In genomic region chr7:6358937-6359590, GRCm38 (mm10) we compare ENCODE assay signal across 10 mouse cellular contexts. TPM values are rescaled to one million over a fixed set of nuclear protein-coding genes. Genes with fewer than 3 reads are reported as not detected.
DNase-seq lines count a peak whose midpoint lies in the region; ATAC-seq and TF ChIP-seq lines count a peak whose summit lies in the region.
"Had no signal": no experiment of that assay in that cellular context is flagged by ENCODE, and none has a peak within 500 bp of the region (broad histone marks: within the 10 kb centered on the region; RNA-seq: fewer than 3 reads in every experiment).

No protein-coding gene starts in this region.

- ATAC-seq in intestine, embryonic 14.5 days (replicated peaks; ENCODE audit: low FRiP score, low TSS enrichment, low read depth): no peak
- no peak for ATAC-seq in intestine, embryonic 15.5 days
- no peak for ATAC-seq in midbrain, embryonic 16.5 days
- ATAC-seq in frontal cortex, adult (ENCODE audit: low TSS enrichment): no peak

- H3K79me2 ChIP-seq in C2C12 (ENCODE audit: control insufficient read depth, insufficient read depth): no peaks in the 10 kb centered on the region

- 55% methylated on average over 10 of the region's 10 CpGs for WGBS in intestine, embryonic 14.5 days
- WGBS in intestine, embryonic 15.5 days: 50% methylated on average over 10 of the region's 10 CpGs
- WGBS in midbrain, embryonic 16.5 days: 47% methylated on average over 10 of the region's 10 CpGs

- no peaks in the 10 kb centered on the region for H3K9me3 ChIP-seq in intestine, embryonic 14.5 days (ENCODE audit: control insufficient read depth, low read length)
- H3K9me3 ChIP-seq in intestine, embryonic 15.5 days: no peaks in the 10 kb centered on the region
- H3K9me3 ChIP-seq in midbrain, embryonic 16.5 days (replicated peaks; ENCODE audit: control insufficient read depth, low read length, poor library complexity, severe bottlenecking): no peaks in the 10 kb centered on the region
- H3K9me3 ChIP-seq: embryonic facial prominence, embryonic 12.5 days had no signal

- TF ChIP-seq CTCF in C2C12 (IDR thresholded peaks at IDR 0.05; ENCODE audit: control insufficient read depth, insufficient read depth, insufficient read length): peak; percentile 10

- intact Hi-C loops in left cerebral cortex, postnatal 4 days (cut with DNase I): no loop called here

- H3K79me3 ChIP-seq in C2C12 (ENCODE audit: low read depth): no peaks in the 10 kb centered on the region

- DNase-seq in intestine, embryonic 14.5 days (ENCODE audit: low spot score): peak; percentile 59
- DNase-seq in ZHBTc4 (ENCODE audit: low read depth, low spot score): peak; percentile 62
- DNase-seq in heart, adult 8-10 months (ENCODE audit: low spot score): peak; percentile 50
- no peak for DNase-seq in left cerebral cortex, postnatal 4 days

- peaks cover 4% of the 10 kb centered on the region; the same call in 1 of the 2 replicates for H3K4me1 ChIP-seq in intestine, embryonic 14.5 days (replicated peaks; ENCODE audit: control insufficient read depth, insufficient read depth, low read length)
- 0 out of 2 replicates have a peak, but pooled peaks cover 5% of the 10 kb centered on the region for H3K4me1 ChIP-seq in intestine, embryonic 15.5 days (replicated peaks)
- peaks cover 14% of the 10 kb centered on the region for H3K4me1 ChIP-seq in midbrain, embryonic 16.5 days (ENCODE audit: control insufficient read depth, insufficient read depth, low read length)

- peaks cover 2% of the 10 kb centered on the region; the same call in 1 of the 2 replicates for H3K36me3 ChIP-seq in intestine, embryonic 14.5 days (ENCODE audit: control insufficient read depth, insufficient read depth, low read length)
- no peaks in the 10 kb centered on the region for H3K36me3 ChIP-seq in intestine, embryonic 15.5 days
- no peaks in the 10 kb centered on the region for H3K36me3 ChIP-seq in C2C12 (ENCODE audit: control insufficient read depth, insufficient read depth)
- H3K36me3 ChIP-seq in midbrain, embryonic 16.5 days (ENCODE audit: control insufficient read depth, insufficient read depth, low read length): peaks cover 6% of the 10 kb centered on the region
- H3K36me3 ChIP-seq: embryonic facial prominence, embryonic 12.5 days had no signal

- H3K4me3 ChIP-seq in intestine, embryonic 14.5 days (ENCODE audit: low read depth, low read length): no peak overlapping the region
- no peak overlapping the region for H3K4me3 ChIP-seq in intestine, embryonic 15.5 days (replicated peaks)
- H3K4me3 ChIP-seq in C2C12 (ENCODE audit: insufficient read depth, poor library complexity, severe bottlenecking): no peak overlapping the region
- no peak overlapping the region for H3K4me3 ChIP-seq in midbrain, embryonic 16.5 days (ENCODE audit: low read depth, low read length)
- H3K4me3 ChIP-seq: embryonic facial prominence, embryonic 12.5 days had no signal

- H3ac ChIP-seq in C2C12 (ENCODE audit: control insufficient read depth, insufficient read length, low read depth): no peak overlapping the region

- H3K4me2 ChIP-seq in intestine, embryonic 14.5 days (ENCODE audit: low read length): no peak overlapping the region
- H3K4me2 ChIP-seq in intestine, embryonic 15.5 days (replicated peaks): no peak overlapping the region
- H3K4me2 ChIP-seq in midbrain, embryonic 16.5 days (ENCODE audit: low read length): no peak overlapping the region
- H3K4me2 ChIP-seq: embryonic facial prominence, embryonic 12.5 days had no signal

- no peak overlapping the region for H3K9ac ChIP-seq in intestine, embryonic 14.5 days (ENCODE audit: low read length)
- H3K9ac ChIP-seq in intestine, embryonic 15.5 days: no peak overlapping the region
- no peak overlapping the region for H3K9ac ChIP-seq in midbrain, embryonic 16.5 days (ENCODE audit: low read depth, low read length)
- H3K9ac ChIP-seq: embryonic facial prominence, embryonic 12.5 days had no signal

- H3K27ac ChIP-seq in intestine, embryonic 14.5 days (ENCODE audit: low read depth): no peak overlapping the region
- no peak overlapping the region for H3K27ac ChIP-seq in intestine, embryonic 15.5 days
- 0 out of 2 replicates have a peak overlapping the region, but pooled peaks have one; percentile 4 for H3K27ac ChIP-seq in midbrain, embryonic 16.5 days (ENCODE audit: low read length)
- H3K27ac ChIP-seq: embryonic facial prominence, embryonic 12.5 days had no signal

- H3K27me3 ChIP-seq in intestine, embryonic 14.5 days (replicated peaks; ENCODE audit: control insufficient read depth, insufficient read depth, low read length): no peaks in the 10 kb centered on the region
- H3K27me3 ChIP-seq in intestine, embryonic 15.5 days (replicated peaks): no peaks in the 10 kb centered on the region
- H3K27me3 ChIP-seq in C2C12 (ENCODE audit: control insufficient read depth, insufficient read depth, insufficient read length): peaks cover 3% of the 10 kb centered on the region
- H3K27me3 ChIP-seq in midbrain, embryonic 16.5 days (ENCODE audit: control insufficient read depth, insufficient read depth, low read depth, low read length): no peaks in the 10 kb centered on the region
- H3K27me3 ChIP-seq: embryonic facial prominence, embryonic 12.5 days had no signal

TF ChIP-seq in C2C12, 6 proteins besides CTCF, POLR2A, EP300 and RAD21:
- no peak for TF ChIP-seq MYOG (IDR thresholded peaks at IDR 0.05; ENCODE audit: control insufficient read depth, extremely low read depth, insufficient read length)
- no peak for TF ChIP-seq MYOD1 (IDR thresholded peaks at IDR 0.05; ENCODE audit: control insufficient read depth, insufficient read length, low read depth)
- no peak for TF ChIP-seq CEBPB (IDR thresholded peaks at IDR 0.05; ENCODE audit: low read depth)
- no peak for TF ChIP-seq MAX (IDR thresholded peaks at IDR 0.05)
- no peak for TF ChIP-seq FOSL1 (IDR thresholded peaks at IDR 0.05; ENCODE audit: insufficient read depth, low read length, poor library complexity, severe bottlenecking)
- TF ChIP-seq USF1 (IDR thresholded peaks at IDR 0.05; ENCODE audit: low read depth): no peak

RNA-seq across cellular contexts. Expression of gene Zfp78, which starts 4.0 kb away (rescaled TPM):
- 2.0 and 2.1 TPM in 2 replicates for polyA plus RNA-seq in intestine, embryonic 14.5 days (2014; fragmentation: Nextera tagmentation; extraction: Ambion mirVana)
- 2.0 and 2.3 TPM in 2 replicates for polyA plus RNA-seq in intestine, embryonic 15.5 days (2015; fragmentation: Nextera tagmentation; extraction: Ambion mirVana)
- polyA plus RNA-seq in C2C12 (2012; fragmentation: generic; extraction: Trizol): 0.34 TPM
- 1 to 10 TPM; 2.2 to 3.8 (median 2.9) TPM for total RNA-seq in heart, adult 8-10 months (2022)
- polyA plus RNA-seq in midbrain, embryonic 16.5 days (2015; fragmentation: Nextera tagmentation; extraction: Ambion mirVana): 7.3 and 7.9 TPM in 2 replicates
- total RNA-seq in left cerebral cortex, postnatal 4 days (2021): 1 to 10 TPM; 4.3 to 5.6 TPM

RNA-seq across cellular contexts. Expression of gene Gm3854, which starts 15.5 kb away (rescaled TPM):
- 1.5 and 2.1 TPM in 2 replicates for polyA plus RNA-seq in intestine, embryonic 14.5 days (2014; fragmentation: Nextera tagmentation; extraction: Ambion mirVana)
- polyA plus RNA-seq in intestine, embryonic 15.5 days (2015; fragmentation: Nextera tagmentation; extraction: Ambion mirVana): 0.85 and 1.3 TPM in 2 replicates
- polyA plus RNA-seq in C2C12 (2012; fragmentation: generic; extraction: Trizol): 0.01 TPM
- total RNA-seq in heart, adult 8-10 months (2022): under 1 TPM; 0.17 to 0.44 (median 0.32) TPM
- 8.6 TPM in 2 replicates for polyA plus RNA-seq in midbrain, embryonic 16.5 days (2015; fragmentation: Nextera tagmentation; extraction: Ambion mirVana)
- total RNA-seq in left cerebral cortex, postnatal 4 days (2021): 1 to 10 TPM; 7.6 to 9.4 TPM

RNA-seq across cellular contexts. Expression of gene Zfp28, which starts 24.0 kb away (rescaled TPM):
- 8.3 and 10.2 TPM in 2 replicates for polyA plus RNA-seq in intestine, embryonic 14.5 days (2014; fragmentation: Nextera tagmentation; extraction: Ambion mirVana)
- 7.8 and 8.2 TPM in 2 replicates for polyA plus RNA-seq in intestine, embryonic 15.5 days (2015; fragmentation: Nextera tagmentation; extraction: Ambion mirVana)
- 2.7 TPM for polyA plus RNA-seq in C2C12 (2012; fragmentation: generic; extraction: Trizol)
- total RNA-seq in heart, adult 8-10 months (2022): 1 to 10 TPM; 2.2 to 5.0 (median 3.2) TPM
- 13.1 and 17.2 TPM in 2 replicates for polyA plus RNA-seq in midbrain, embryonic 16.5 days (2015; fragmentation: Nextera tagmentation; extraction: Ambion mirVana)
- total RNA-seq in left cerebral cortex, postnatal 4 days (2021): 10 to 100 TPM; 17.7 to 18.0 TPM

RNA-seq across cellular contexts. Expression of gene Zfp583, which starts 28.0 kb away (rescaled TPM):
- 4.0 and 5.3 TPM in 2 replicates for polyA plus RNA-seq in intestine, embryonic 14.5 days (2014; fragmentation: Nextera tagmentation; extraction: Ambion mirVana)
- 4.5 and 4.9 TPM in 2 replicates for polyA plus RNA-seq in intestine, embryonic 15.5 days (2015; fragmentation: Nextera tagmentation; extraction: Ambion mirVana)
- polyA plus RNA-seq in C2C12 (2012; fragmentation: generic; extraction: Trizol): 0.18 TPM
- 1 to 10 TPM; 1.7 to 3.2 (median 1.9) TPM for total RNA-seq in heart, adult 8-10 months (2022)
- polyA plus RNA-seq in midbrain, embryonic 16.5 days (2015; fragmentation: Nextera tagmentation; extraction: Ambion mirVana): 16.9 and 17.4 TPM in 2 replicates
- total RNA-seq in left cerebral cortex, postnatal 4 days (2021): 10 to 100 TPM; 14.9 to 17.2 TPM

RNA-seq across cellular contexts. Expression of gene Smim17, which starts 39.5 kb away (rescaled TPM):
- polyA plus RNA-seq in intestine, embryonic 14.5 days (2014; fragmentation: Nextera tagmentation; extraction: Ambion mirVana): 0.31 and 0.38 TPM in 2 replicates
- polyA plus RNA-seq in intestine, embryonic 15.5 days (2015; fragmentation: Nextera tagmentation; extraction: Ambion mirVana): 0.15 and 0.20 TPM in 2 replicates
- 0.06 TPM for polyA plus RNA-seq in C2C12 (2012; fragmentation: generic; extraction: Trizol)
- not detected for total RNA-seq in heart, adult 8-10 months (2022)
- 5.8 and 7.7 TPM in 2 replicates for polyA plus RNA-seq in midbrain, embryonic 16.5 days (2015; fragmentation: Nextera tagmentation; extraction: Ambion mirVana)
- total RNA-seq in left cerebral cortex, postnatal 4 days (2021): 10 to 100 TPM; 12.2 to 16.6 TPM
- polyA plus RNA-seq: liver, embryonic 16.5 days had no signal
